Mouse (Mus musculus): ENCODE measurements around the gene Kcnd3. TPM values are rescaled to one million over a fixed set of nuclear protein-coding genes. Genes with fewer than 3 reads are reported as not detected.

The Kcnd3 gene
- polyA plus RNA-seq, 1 experiment from 2014 or later: 10.2 TPM

DNA sequence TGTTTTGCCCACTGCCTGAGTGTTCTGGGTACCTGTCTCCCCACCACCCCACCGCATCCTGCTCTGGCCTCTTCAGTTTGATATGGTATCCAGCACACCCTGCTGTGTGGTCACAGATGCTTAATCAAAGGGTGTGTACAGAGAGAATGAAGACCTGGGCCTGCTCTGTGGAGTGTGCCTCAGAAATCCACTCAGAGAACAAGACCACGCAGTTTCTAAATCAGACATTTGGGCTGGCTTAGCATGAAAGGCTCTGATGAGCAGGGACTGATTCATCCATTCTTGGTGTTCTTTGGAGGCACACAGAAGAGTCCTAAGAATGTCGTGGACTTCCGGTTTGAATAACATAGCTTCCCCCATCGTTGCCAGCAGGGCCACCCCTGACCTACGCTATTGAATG, 86.3 kb downstream of the Kcnd3 start:
- H3K4me3 ChIP-seq (replicated peaks): no peak overlapping the region
- peak overlapping the region; percentile 61 for H3K27ac ChIP-seq
- no peaks in the 10 kb centered on the region for H3K9me3 ChIP-seq
- 34% methylated on average over 6 of the region's 6 CpGs for WGBS
- H3K9ac ChIP-seq (replicated peaks): no peak overlapping the region
- no peaks in the 10 kb centered on the region for H3K36me3 ChIP-seq
- no peaks in the 10 kb centered on the region for H3K27me3 ChIP-seq
- ATAC-seq: 0 out of 2 replicates have a peak, but pooled peaks have one; percentile 12
- peaks cover 19% of the 10 kb centered on the region for H3K4me1 ChIP-seq (replicated peaks)
- H3K4me2 ChIP-seq (replicated peaks): no peak overlapping the region

DNA sequence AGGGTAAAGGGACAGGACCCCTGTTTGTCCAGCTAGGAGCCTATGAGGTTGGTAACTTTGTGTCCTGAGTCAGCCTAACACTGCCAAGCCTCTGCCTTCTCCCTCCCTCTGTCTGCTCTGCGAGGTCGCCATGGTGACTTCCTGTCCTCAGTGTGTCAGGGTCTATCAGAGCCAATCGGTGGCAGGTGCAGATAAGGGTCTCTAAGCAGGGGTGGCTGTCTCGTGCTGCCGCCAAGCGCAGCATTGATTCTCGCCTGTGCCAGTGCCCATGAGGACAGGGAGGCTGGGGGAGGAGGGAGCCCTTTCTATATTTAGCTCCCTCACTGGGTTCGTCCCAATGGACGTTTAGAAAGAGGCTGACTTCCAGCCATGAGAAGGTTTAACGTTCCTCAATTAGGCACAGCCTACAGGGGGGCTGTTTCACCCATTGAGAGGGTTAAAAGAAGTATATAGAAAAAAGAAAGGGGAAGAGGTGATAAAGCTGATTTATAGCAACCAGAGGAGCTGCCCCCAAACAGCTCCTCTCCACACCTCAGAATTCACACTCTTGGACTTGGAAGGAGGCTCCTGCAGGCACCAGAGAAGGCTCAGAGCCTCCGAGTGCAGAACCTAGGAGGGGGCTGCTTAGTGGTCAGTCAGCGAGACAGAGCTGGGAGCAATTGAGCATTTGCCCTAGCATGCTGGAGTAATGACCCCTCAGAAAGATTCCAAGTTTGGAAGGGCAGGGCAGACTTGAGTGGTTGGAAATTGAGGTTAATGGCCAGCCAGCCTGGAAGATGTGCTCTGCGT, 86.9 kb downstream of the Kcnd3 start:
- ATAC-seq: peak; percentile 89
- H3K27me3 ChIP-seq: no peaks in the 10 kb centered on the region
- no peaks in the 10 kb centered on the region for H3K36me3 ChIP-seq
- 17% methylated on average over 13 of the region's 13 CpGs for WGBS
- no peak overlapping the region for H3K9ac ChIP-seq (replicated peaks)
- no peaks in the 10 kb centered on the region for H3K9me3 ChIP-seq
- peak overlapping the region; percentile 61 for H3K27ac ChIP-seq
- H3K4me1 ChIP-seq (replicated peaks): peaks cover 18% of the 10 kb centered on the region
- H3K4me3 ChIP-seq (replicated peaks): no peak overlapping the region
- peak overlapping the region; percentile 7 for H3K4me2 ChIP-seq (replicated peaks)

DNA sequence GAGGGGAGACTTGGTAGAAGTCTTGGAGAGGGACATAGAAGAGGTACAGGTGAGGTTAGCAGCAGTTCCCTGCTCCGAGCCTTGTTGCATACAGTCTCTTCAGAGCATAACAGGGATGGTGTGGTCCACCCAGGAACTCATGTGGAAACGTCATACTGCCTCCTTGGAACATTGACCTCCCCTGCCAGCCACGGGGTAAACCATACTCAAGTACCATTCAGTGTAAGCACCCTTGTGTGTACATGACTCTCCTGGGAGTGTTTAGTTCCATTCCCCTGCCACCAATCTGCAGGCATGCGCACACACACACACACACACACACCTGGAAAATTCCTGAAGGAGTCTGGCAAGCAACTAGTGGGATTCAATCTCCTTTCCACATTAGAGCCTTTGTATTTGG, 90.6 kb downstream of the Kcnd3 start:
- H3K36me3 ChIP-seq: no peaks in the 10 kb centered on the region
- H3K27ac ChIP-seq: no peak overlapping the region
- H3K4me1 ChIP-seq (replicated peaks): peaks cover 26% of the 10 kb centered on the region
- no peaks in the 10 kb centered on the region for H3K27me3 ChIP-seq
- no peak overlapping the region for H3K4me2 ChIP-seq (replicated peaks)
- ATAC-seq: no peak
- H3K4me3 ChIP-seq (replicated peaks): no peak overlapping the region
- 79% methylated on average over 4 of the region's 4 CpGs for WGBS
- no peak overlapping the region for H3K9ac ChIP-seq (replicated peaks)
- no peaks in the 10 kb centered on the region for H3K9me3 ChIP-seq

DNA sequence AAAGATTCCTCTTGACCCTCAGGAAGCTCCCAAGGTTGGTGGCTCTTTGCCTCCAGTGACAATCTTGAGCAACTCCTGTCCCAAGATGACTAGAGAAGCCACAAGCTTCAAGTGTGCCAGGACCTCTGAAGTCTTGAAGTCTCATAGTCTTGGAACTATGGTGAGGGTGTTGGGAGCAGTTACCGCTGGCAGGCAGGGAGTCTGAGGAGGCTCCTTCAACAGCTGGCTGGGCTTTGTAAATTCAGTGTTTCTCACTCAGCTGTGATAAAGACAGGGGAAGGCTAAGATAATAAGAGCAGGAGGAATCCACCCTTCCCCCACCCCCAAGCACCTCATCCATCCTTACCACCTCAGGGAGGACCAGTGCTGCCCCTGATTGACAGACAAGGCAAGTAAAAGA, 92.0 kb downstream of the Kcnd3 start:
- no peak overlapping the region for H3K4me3 ChIP-seq (replicated peaks)
- H3K36me3 ChIP-seq: no peaks in the 10 kb centered on the region
- H3K4me1 ChIP-seq (replicated peaks): peaks cover 16% of the 10 kb centered on the region
- H3K4me2 ChIP-seq (replicated peaks): no peak overlapping the region
- H3K27me3 ChIP-seq: no peaks in the 10 kb centered on the region
- ATAC-seq: no peak
- H3K27ac ChIP-seq: no peak overlapping the region
- no peaks in the 10 kb centered on the region for H3K9me3 ChIP-seq
- H3K9ac ChIP-seq (replicated peaks): no peak overlapping the region
- 92% methylated on average over 1 of the region's 1 CpGs for WGBS

DNA sequence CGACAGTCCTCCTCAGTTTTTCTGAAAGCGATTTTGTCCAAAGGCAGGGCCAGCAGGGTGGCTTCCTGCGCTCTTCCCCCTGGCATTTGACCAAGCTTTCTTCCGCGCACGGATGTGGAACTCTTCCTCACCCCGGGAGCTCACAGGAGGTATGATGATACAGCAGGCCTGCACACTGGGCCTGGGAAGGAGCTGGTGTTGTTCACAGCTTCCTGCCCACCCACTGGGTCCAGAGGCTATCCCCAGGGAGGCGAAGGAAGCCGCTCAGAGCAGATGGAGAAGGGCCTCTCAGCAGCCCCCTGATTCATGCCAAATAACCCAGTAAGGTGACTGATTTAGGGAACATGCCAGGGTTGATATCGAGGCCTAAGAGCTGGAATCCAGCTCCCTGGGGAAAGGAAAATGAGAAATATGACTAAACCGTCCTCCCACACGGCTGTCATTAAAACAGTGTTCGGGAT, 94.5 kb downstream of the Kcnd3 start:
- Histone ChIP-seq H3K36me3 (no peaks in the 10 kb centered on the region), H3K4me3 (replicated peaks) (no peak overlapping the region), H3K27ac (no peak overlapping the region), H3K4me1 (replicated peaks) (peaks cover 9% of the 10 kb centered on the region), H3K9me3 (no peaks in the 10 kb centered on the region), H3K9ac (replicated peaks) (no peak overlapping the region), H3K4me2 (replicated peaks) (no peak overlapping the region), H3K27me3 (no peaks in the 10 kb centered on the region)
- ATAC-seq: no peak
- WGBS: 47% methylated on average over 13 of the region's 13 CpGs

DNA sequence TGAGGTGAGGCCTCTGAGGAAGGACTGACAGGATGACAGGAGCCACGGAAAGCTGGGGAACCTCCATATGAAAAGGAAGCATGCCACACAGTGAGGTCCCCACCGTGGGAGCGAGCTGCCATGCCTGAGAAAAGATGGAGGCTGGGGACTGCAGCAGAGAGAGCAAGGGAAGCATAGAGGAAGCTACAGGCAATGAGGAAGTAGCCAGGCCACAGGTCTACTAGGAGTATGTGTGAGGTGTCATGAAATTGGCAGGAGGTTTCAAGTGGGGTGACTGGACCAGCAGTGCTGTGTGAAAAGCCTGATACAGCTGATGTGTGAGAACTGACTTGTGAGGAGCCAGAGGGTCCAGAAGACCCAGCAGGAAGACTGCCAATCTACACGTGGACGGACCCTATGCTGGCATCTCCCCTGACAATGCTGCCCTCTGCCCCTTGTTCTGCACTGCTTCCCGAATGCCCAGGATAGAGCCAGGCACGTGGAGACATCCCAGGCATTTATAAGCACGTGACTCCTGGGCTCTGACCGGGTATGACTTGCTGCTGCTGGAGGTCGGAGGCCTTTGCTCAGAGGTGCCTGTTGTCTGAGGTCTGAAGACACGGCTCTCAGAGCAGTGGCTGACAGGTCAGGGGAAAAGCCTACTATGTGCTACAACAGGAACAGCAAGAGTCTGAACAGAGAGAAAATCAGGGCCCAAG, 96.1 kb downstream of the Kcnd3 start:
- H3K4me1 ChIP-seq (replicated peaks): peaks cover 9% of the 10 kb centered on the region
- WGBS: 83% methylated on average over 11 of the region's 11 CpGs
- ATAC-seq: no peak
- no peak overlapping the region for H3K4me2 ChIP-seq (replicated peaks)
- no peaks in the 10 kb centered on the region for H3K9me3 ChIP-seq
- no peaks in the 10 kb centered on the region for H3K27me3 ChIP-seq
- no peaks in the 10 kb centered on the region for H3K36me3 ChIP-seq
- H3K27ac ChIP-seq: no peak overlapping the region
- H3K9ac ChIP-seq (replicated peaks): no peak overlapping the region
- no peak overlapping the region for H3K4me3 ChIP-seq (replicated peaks)

DNA sequence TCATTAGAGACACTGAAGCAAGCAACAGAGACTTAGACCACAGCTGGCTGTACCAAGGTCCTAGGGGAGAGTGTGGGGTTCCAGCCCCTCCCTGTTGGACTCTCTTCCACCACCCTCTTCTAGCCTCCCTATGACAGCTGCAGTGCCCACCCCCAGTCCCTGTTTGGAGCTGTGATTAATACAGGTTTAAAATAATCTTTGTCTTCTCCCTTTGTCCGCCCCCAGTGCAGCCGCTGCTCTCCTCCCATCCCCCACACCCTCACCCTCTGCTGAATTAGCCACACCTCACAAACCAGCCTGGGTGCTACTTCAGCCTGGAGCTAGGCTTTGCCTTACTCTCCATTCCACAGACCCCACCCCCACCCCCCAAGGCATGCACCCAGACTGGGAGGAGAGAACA, 107.3 kb downstream of the Kcnd3 start:
- Histone ChIP-seq H3K27ac (peak overlapping the region; percentile 65), H3K4me1 (replicated peaks) (peaks cover 25% of the 10 kb centered on the region), H3K36me3 (no peaks in the 10 kb centered on the region), H3K4me2 (replicated peaks) (no peak overlapping the region), H3K27me3 (no peaks in the 10 kb centered on the region), H3K9me3 (no peaks in the 10 kb centered on the region), H3K4me3 (replicated peaks) (no peak overlapping the region), H3K9ac (replicated peaks) (no peak overlapping the region)
- 32% methylated on average over 2 of the region's 2 CpGs for WGBS
- ATAC-seq: peak; percentile 78

DNA sequence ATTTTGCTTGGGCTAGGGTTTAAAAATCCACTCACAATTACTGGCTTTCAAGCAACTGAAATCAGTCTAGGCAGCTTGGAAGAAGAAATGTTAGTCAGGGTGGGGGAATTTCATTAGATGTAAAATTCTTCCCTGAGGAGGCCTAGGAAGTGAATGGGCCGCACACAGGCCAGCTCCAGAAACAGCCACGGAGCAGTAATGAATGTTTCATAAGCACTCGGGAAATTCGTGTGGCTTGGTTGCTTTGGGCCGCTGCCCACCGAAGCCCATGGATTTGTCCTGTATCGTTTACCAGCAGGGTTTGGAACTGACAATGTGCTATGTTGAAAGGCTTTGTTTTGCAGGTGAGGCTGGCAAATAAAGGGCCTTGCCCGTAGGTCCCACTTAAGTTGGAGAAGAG, 114.8 kb downstream of the Kcnd3 start:
- Histone ChIP-seq H3K9me3 (no peaks in the 10 kb centered on the region), H3K27me3 (no peaks in the 10 kb centered on the region), H3K27ac (peak overlapping the region; percentile 82), H3K4me1 (replicated peaks) (peaks cover 57% of the 10 kb centered on the region), H3K36me3 (no peaks in the 10 kb centered on the region), H3K9ac (replicated peaks) (no peak overlapping the region), H3K4me2 (replicated peaks) (no peak overlapping the region), H3K4me3 (replicated peaks) (no peak overlapping the region)
- 32% methylated on average over 8 of the region's 8 CpGs for WGBS
- no peak for ATAC-seq

DNA sequence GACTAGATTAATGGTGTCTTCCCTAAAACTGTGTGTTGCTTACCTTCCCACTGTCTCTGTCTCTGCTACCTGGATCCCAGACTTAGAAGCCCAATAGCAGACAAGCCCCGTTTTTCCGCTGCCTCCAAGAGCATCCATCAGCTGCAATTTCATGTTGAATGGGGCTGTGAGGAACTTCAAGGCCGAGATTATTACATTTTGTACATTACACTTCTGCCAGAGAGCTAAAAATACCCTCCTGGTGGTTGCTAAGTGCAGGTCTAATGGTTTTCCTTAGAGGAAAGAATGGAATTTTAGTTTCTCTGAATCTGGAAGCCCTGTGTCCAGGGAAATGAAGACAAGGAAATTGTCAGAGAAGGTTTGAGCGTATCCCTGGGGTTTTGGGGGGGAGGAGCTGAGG, 115.3 kb downstream of the Kcnd3 start:
- no peak for ATAC-seq

DNA sequence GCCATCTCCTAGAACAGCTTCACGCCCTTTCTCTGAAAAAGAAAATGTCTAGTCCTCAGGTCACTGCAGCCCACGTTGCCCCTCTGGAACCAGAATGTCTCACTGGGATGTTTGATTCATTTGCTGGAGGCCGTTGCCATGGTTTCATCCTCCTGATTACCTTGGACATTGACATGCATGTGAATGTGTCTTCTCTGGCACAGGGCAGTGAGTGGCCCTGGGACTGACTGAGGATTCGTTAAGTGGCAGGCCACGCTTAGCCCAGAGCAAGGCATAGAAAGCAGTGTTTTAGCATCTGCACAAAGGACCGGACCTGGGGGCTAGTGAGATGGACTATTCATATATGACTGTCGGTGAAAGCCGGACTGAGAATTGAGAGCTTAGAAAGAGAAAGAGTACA, 116.3 kb downstream of the Kcnd3 start:
- Histone ChIP-seq H3K4me3 (replicated peaks) (no peak overlapping the region), H3K36me3 (no peaks in the 10 kb centered on the region), H3K9ac (replicated peaks) (no peak overlapping the region), H3K27ac (peak overlapping the region; percentile 82), H3K4me1 (replicated peaks) (peaks cover 57% of the 10 kb centered on the region), H3K4me2 (replicated peaks) (no peak overlapping the region), H3K27me3 (no peaks in the 10 kb centered on the region), H3K9me3 (no peaks in the 10 kb centered on the region)
- ATAC-seq: peak; percentile 64
- 37% methylated on average over 8 of the region's 8 CpGs for WGBS

More for the DNA sequence above, 115.3 kb downstream of the Kcnd3 start:
- H3K9ac ChIP-seq (replicated peaks): no peak overlapping the region
- H3K4me1 ChIP-seq (replicated peaks): peaks cover 57% of the 10 kb centered on the region
- 80% methylated on average over 4 of the region's 4 CpGs for WGBS
- H3K27me3 ChIP-seq: no peaks in the 10 kb centered on the region
- peak overlapping the region; percentile 82 for H3K27ac ChIP-seq
- no peak overlapping the region for H3K4me2 ChIP-seq (replicated peaks)
- H3K9me3 ChIP-seq: no peaks in the 10 kb centered on the region
- no peak overlapping the region for H3K4me3 ChIP-seq (replicated peaks)
- H3K36me3 ChIP-seq: no peaks in the 10 kb centered on the region

DNA sequence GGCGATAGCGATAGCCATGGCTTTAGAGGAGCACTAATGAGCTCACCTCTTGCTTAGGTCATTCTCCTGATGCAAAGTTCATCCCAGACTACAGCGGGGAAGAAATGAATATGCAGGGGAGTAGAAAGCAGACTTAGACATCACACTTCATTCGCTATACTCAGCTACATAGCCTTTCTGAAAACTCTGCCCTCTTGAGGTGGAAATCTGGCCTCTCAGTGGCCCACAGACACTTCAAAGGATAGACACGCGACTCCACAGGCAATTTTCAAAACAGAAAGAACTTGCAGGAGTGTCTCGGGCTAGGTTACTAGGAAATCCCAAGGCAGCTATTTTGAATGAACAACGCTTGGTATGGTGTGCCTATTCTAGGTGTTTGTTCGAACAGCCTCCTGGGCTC, 116.7 kb downstream of the Kcnd3 start:
- WGBS: 66% methylated on average over 9 of the region's 9 CpGs
- Histone ChIP-seq H3K9me3 (no peaks in the 10 kb centered on the region), H3K4me3 (replicated peaks) (no peak overlapping the region), H3K9ac (replicated peaks) (no peak overlapping the region), H3K27me3 (no peaks in the 10 kb centered on the region), H3K4me2 (replicated peaks) (peak overlapping the region; percentile 15; the same call in 1 of the 2 replicates), H3K27ac (peak overlapping the region; percentile 82), H3K36me3 (no peaks in the 10 kb centered on the region), H3K4me1 (replicated peaks) (peaks cover 57% of the 10 kb centered on the region)
- ATAC-seq: peak; percentile 20; the same call in 1 of the 2 replicates

DNA sequence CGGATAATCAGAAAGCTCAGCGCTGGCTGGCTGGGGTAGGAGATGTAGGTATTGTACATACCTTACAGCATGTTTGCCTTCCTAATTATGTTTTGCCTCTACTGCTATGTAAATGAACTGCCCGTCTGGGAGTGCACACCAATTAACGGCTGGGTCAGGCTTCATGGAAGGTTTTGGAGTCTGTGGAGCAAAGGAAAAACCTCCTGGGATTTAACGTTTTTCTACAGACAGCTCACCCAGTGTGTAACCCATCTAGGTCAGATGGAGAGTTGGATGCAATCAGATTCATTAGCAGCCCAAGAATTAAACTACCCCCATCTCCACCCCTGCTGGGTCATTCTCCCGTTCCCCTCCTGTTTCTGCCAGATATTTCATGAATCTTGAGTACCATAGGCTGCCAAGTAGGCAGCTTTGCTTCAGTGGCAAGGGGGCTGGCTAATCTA, 117.2 kb downstream of the Kcnd3 start:
- peaks cover 57% of the 10 kb centered on the region for H3K4me1 ChIP-seq (replicated peaks)
- 24% methylated on average over 6 of the region's 6 CpGs for WGBS
- ATAC-seq: peak; percentile 57
- H3K9me3 ChIP-seq: no peaks in the 10 kb centered on the region
- no peak overlapping the region for H3K9ac ChIP-seq (replicated peaks)
- H3K27ac ChIP-seq: peak overlapping the region; percentile 82
- no peaks in the 10 kb centered on the region for H3K27me3 ChIP-seq
- H3K4me2 ChIP-seq (replicated peaks): peak overlapping the region; percentile 15; the same call in 1 of the 2 replicates
- no peak overlapping the region for H3K4me3 ChIP-seq (replicated peaks)
- no peaks in the 10 kb centered on the region for H3K36me3 ChIP-seq
